Mouse (Mus musculus) gastrocnemius, postnatal 36 days (tissue): ENCODE measurements around the gene Lman2. TPM values are rescaled to one million over a fixed set of nuclear protein-coding genes. Genes with fewer than 3 reads are reported as not detected.
A peak's percentile ranks its signal among the peaks of the same experiment; 100 is the strongest.

Experiments
- DNase-seq, 2 experiments: peaks; one replicate each; pipeline ENCODE4 v3.0.0; 2022
- intact Hi-C: fragments of 180-260 bp; cut with DNase I; formaldehyde crosslinking; loops from one replicate; pipeline ENCODE4 v1.15.1; 2025
- long read RNA-seq, 2 experiments: library from polyadenylated mRNA; stranded (forward); transcript quantifications; one replicate each; pipeline ENCODE4 v2.0.0; 2021
- total RNA-seq, 2 experiments: library from RNA; stranded (reverse); gene quantifications; 2 replicates each; pipeline ENCODE4 v1.2.3; 2021

The Lman2 gene
- 10 to 100 TPM; 34.5 to 36.2 TPM for total RNA-seq
- long read RNA-seq, experiment 1, full-length matches to known transcripts: 51 of 72 reads
- long read RNA-seq, experiment 1, partial matches to known transcripts: 6 of 72 reads
- long read RNA-seq, experiment 1, other reads (novel, unspliced or antisense): 15 of 72 reads
- long read RNA-seq, experiment 2, full-length matches to known transcripts: 77 of 104 reads
- long read RNA-seq, experiment 2, partial matches to known transcripts: 9 of 104 reads
- long read RNA-seq, experiment 2, other reads (novel, unspliced or antisense): 18 of 104 reads

GRCm38 (mm10) chr13:55362453-55363060, at the start of gene Lman2:
Lman2 (minus strand) TSS chr13:55362783.
- peak; percentile 93 to 94 for DNase-seq
- intact Hi-C loops: no loop called here

- no peak for DNase-seq
- intact Hi-C loops: no loop called here
Measured at GRCm38 (mm10) chr13:55411826-55412225, 49.2 kb upstream of the Lman2 start.

- intact Hi-C loops: loop anchor here (2.0 kb wide), 1 partner anchor 108 kb away; no protein-coding TSS in a partner anchor
- DNase-seq: no peak
Measured at GRCm38 (mm10) chr13:55408546-55409120, 46.0 kb upstream of the Lman2 start.

GRCm38 (mm10) chr13:55407341-55407740, 44.8 kb upstream of the Lman2 start:
- intact Hi-C loops: no loop called here
- DNase-seq: no peak

GRCm38 (mm10) chr13:55405783-55406390, 43.3 kb upstream of the Lman2 start:
- DNase-seq: no peak
- intact Hi-C loops: no loop called here

- intact Hi-C loops: no loop called here
Measured at GRCm38 (mm10) chr13:55404853-55405782, 42.5 kb upstream of the Lman2 start.

GRCm38 (mm10) chr13:55403935-55404852, 41.6 kb upstream of the Lman2 start:
- no peak for DNase-seq
- intact Hi-C loops: no loop called here

More at GRCm38 (mm10) chr13:55404853-55405782, 42.5 kb upstream of the Lman2 start:
- peak; percentile 37 to 59 for DNase-seq

- DNase-seq: no peak
- intact Hi-C loops: no loop called here
Measured at GRCm38 (mm10) chr13:55403266-55403665, 40.7 kb upstream of the Lman2 start.

GRCm38 (mm10) chr13:55400039-55400346, 37.4 kb upstream of the Lman2 start:
- intact Hi-C loops: no loop called here
- DNase-seq: no peak

- intact Hi-C loops: no loop called here
- no peak for DNase-seq
Measured at GRCm38 (mm10) chr13:55399300-55400038, 36.9 kb upstream of the Lman2 start.

- DNase-seq: no peak
- intact Hi-C loops: no loop called here
Measured at GRCm38 (mm10) chr13:55398088-55398487, 35.5 kb upstream of the Lman2 start, which contains the start of gene Slc34a1. Slc34a1 (plus strand) TSS chr13:55398187.

GRCm38 (mm10) chr13:55392933-55393332, 30.4 kb upstream of the Lman2 start:
- no peak for DNase-seq
- intact Hi-C loops: no loop called here

- intact Hi-C loops: no loop called here
- no peak for DNase-seq
Measured at GRCm38 (mm10) chr13:55391626-55392029, 29.0 kb upstream of the Lman2 start.

GRCm38 (mm10) chr13:55390644-55391043, 28.1 kb upstream of the Lman2 start:
- intact Hi-C loops: no loop called here
- DNase-seq: no peak

GRCm38 (mm10) chr13:55381790-55382189, 19.2 kb upstream of the Lman2 start:
- intact Hi-C loops: no loop called here
- DNase-seq: no peak

GRCm38 (mm10) chr13:55378907-55379580, 16.5 kb upstream of the Lman2 start:
- no peak for DNase-seq
- intact Hi-C loops: no loop called here

- DNase-seq: no peak
- intact Hi-C loops: no loop called here
Measured at GRCm38 (mm10) chr13:55375877-55376276, 13.3 kb upstream of the Lman2 start.
